Mouse (Mus musculus): ENCODE measurements around the gene Mtmr10. TPM values are rescaled to one million over a fixed set of nuclear protein-coding genes. Genes with fewer than 3 reads are reported as not detected.
A peak's percentile ranks its signal among the peaks of the same experiment; 100 is the strongest.

Mtmr10 gene
- 14.3 and 16.5 TPM in 2 replicates for polyA plus RNA-seq (2014; fragmentation: Nextera tagmentation; extraction: Ambion mirVana)

DNA sequence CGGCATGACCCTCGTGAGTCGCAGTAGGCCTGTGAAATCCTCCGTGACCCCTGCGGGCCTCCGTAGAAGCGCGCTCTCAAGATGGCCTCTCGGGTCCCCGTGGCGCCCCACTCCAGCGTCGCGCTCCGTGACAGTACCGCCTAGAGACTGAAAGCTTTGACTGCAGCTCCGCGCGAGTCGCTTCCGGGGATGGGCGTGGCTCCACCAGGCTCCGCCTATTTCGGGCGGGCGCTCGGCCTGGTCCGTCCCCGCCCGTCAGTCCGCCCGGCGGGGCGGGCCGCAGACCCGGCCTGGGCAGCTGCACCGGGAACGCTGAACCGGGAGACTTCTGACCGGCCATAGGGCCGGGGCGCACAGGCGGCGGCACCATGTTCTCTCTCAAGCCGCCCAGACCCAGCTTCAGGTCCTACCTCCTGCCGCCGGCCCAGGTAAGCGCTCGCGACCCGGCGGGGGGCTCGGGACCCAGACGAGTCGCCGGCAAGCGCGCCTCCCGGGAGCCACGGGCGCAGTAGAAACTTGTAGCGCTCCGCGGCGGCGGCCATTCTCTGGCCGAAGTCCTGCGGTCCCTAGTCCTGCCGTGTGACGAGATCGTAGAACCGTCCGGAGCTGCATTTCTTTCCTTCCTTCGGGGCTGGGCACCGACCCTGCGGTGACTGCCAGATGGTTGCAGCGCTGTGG lies at the start of gene Mtmr10:
TSS of gene Mtmr10 (plus strand) at position 240 of the 678 bp plus-strand sequence.
- no peaks in the 10 kb centered on the region for H3K27me3 ChIP-seq (replicated peaks; ENCODE audit: control insufficient read depth, insufficient read depth, low read length)
- H3K9ac ChIP-seq (ENCODE audit: low read depth, low read length), result peak within 1 kb of the TSS; percentile 87
- H3K4me2 ChIP-seq (ENCODE audit: low read depth, low read length), result peak within 1 kb of the TSS; percentile 67
- H3K9me3 ChIP-seq (ENCODE audit: control insufficient read depth, low read length), result no peaks in the 10 kb centered on the region
- peak within 1 kb of the TSS; percentile 84 for H3K27ac ChIP-seq (replicated peaks; ENCODE audit: low read depth, low read length)
- under 1% methylated on average over 43 of the region's 77 CpGs for WGBS
- ATAC-seq (ENCODE audit: low read depth) (peak; percentile 98), DNase-seq (ENCODE audit: low spot score) (peak; percentile 98)
- H3K4me3 ChIP-seq (ENCODE audit: low read depth, low read length), result peak within 1 kb of the TSS; percentile 89
- peaks cover 13% of the 10 kb centered on the region; the same call in 1 of the 2 replicates for H3K36me3 ChIP-seq (ENCODE audit: control insufficient read depth, insufficient read depth, low read length)
- H3K4me1 ChIP-seq (ENCODE audit: control insufficient read depth, insufficient read depth, low read length), result peaks cover 4% of the 10 kb centered on the region; the same call in 1 of the 2 replicates

DNA sequence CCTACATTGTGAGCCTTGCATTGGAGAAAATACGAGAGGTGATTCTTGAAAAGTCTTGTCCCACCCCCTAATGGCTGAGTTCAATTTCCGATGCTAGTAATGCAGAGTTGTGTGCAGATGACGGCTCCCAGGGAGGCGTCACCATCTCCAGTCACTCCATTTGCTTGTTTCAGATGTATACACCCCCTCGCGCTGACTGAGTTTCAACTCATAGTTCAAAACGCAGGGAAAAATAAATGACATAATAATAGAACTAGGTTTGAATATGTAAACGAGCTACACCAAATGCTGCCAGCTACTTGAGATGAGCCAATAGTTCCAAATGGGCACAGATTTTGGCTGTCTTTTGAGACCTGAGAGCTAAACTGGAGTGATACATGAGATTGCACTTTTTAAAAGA lies 49.7 kb upstream of the Mtmr10 start:
- 93% methylated on average over 8 of the region's 8 CpGs for WGBS
- Histone ChIP-seq H3K9ac (ENCODE audit: low read depth, low read length) (no peak overlapping the region), H3K4me3 (ENCODE audit: low read depth, low read length) (no peak overlapping the region), H3K4me2 (ENCODE audit: low read depth, low read length) (no peak overlapping the region), H3K27ac (replicated peaks; ENCODE audit: low read depth, low read length) (no peak overlapping the region), H3K9me3 (ENCODE audit: control insufficient read depth, low read length) (no peaks in the 10 kb centered on the region), H3K4me1 (ENCODE audit: control insufficient read depth, insufficient read depth, low read length) (peaks cover 7% of the 10 kb centered on the region; the same call in 1 of the 2 replicates), H3K36me3 (ENCODE audit: control insufficient read depth, insufficient read depth, low read length) (no peaks in the 10 kb centered on the region), H3K27me3 (replicated peaks; ENCODE audit: control insufficient read depth, insufficient read depth, low read length) (no peaks in the 10 kb centered on the region)
- DNase-seq (ENCODE audit: low spot score) (no peak), ATAC-seq (ENCODE audit: low read depth) (no peak)

DNA sequence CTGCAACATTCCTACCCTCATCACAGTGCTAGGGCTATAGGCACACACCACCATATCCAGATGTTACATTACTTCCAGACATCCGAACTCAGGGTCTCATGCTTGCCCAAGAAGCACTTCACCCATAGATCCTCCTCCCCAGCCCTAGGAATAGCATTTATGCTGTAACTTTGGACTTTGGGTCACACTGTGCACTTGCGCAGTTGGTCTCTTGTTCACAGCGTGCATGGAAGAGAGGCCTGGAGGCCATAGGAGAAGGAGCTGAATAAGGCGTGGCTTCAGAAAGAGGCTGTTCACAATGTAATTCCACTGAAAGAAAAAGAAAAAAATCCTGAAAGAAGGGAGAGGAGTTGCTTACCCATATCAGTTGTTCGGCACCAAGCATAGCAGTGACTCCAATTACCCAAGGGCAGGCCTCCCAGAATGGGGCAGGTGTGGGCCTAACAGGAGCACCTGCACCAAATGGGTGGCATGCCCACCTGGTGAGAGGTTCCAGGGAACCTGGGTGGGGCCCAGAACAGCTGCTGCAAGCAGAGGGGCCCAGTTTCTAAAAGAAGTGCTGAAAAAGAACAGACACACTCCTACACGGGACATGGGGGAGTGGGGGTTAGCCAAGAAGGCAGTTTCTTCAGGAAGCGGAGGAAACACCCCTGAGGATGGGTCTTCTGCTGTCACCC lies 48.9 kb upstream of the Mtmr10 start:
- DNase-seq (ENCODE audit: low spot score), result peak; percentile 51
- no peaks in the 10 kb centered on the region for H3K36me3 ChIP-seq (ENCODE audit: control insufficient read depth, insufficient read depth, low read length)
- H3K4me3 ChIP-seq (ENCODE audit: low read depth, low read length), result no peak overlapping the region
- H3K27ac ChIP-seq (replicated peaks; ENCODE audit: low read depth, low read length), result no peak overlapping the region
- no peaks in the 10 kb centered on the region for H3K27me3 ChIP-seq (replicated peaks; ENCODE audit: control insufficient read depth, insufficient read depth, low read length)
- no peaks in the 10 kb centered on the region for H3K9me3 ChIP-seq (ENCODE audit: control insufficient read depth, low read length)
- ATAC-seq (ENCODE audit: low read depth), result peak; percentile 50
- 75% methylated on average over 7 of the region's 7 CpGs for WGBS
- no peak overlapping the region for H3K9ac ChIP-seq (ENCODE audit: low read depth, low read length)
- H3K4me1 ChIP-seq (ENCODE audit: control insufficient read depth, insufficient read depth, low read length), result peaks cover 7% of the 10 kb centered on the region; the same call in 1 of the 2 replicates
- H3K4me2 ChIP-seq (ENCODE audit: low read depth, low read length), result no peak overlapping the region

DNA sequence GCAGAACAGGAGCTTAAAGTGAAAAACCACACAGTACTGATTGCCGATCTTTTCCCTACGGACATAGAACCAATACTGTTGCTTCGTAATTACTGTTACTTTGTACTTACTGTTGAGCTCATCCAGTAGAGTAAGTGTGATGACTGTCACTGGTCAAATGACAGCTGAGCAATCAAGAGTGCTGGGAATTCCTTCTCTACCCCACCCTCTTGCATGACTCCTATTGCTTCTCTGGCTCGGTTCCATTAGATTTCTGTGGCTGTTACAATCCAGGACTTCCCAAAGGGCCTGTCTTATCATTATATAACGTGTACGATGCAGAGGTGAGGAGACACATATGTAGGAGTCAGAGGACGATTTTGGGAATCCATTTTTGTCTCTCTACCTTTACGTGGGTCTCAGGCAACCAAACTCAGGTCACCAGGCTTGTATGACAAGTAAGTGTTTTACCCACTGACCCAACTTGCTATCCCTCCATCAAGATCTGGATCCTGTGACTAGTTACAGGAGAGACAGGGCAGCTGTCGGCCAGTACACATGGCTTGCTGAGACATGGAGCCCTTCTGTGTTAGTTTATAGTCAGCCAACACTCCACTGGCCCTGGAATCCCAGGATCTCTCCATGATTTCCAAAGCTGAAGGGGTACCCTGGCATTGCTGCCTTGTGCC lies 48.2 kb upstream of the Mtmr10 start:
- H3K4me1 ChIP-seq (ENCODE audit: control insufficient read depth, insufficient read depth, low read length), result peaks cover 7% of the 10 kb centered on the region; the same call in 1 of the 2 replicates
- ATAC-seq (ENCODE audit: low read depth) (no peak), DNase-seq (ENCODE audit: low spot score) (peak; percentile 21)
- H3K9ac ChIP-seq (ENCODE audit: low read depth, low read length), result no peak overlapping the region
- 72% methylated on average over 9 of the region's 9 CpGs for WGBS
- no peak overlapping the region; the same call in 1 of the 2 replicates for H3K27ac ChIP-seq (replicated peaks; ENCODE audit: low read depth, low read length)
- H3K36me3 ChIP-seq (ENCODE audit: control insufficient read depth, insufficient read depth, low read length), result no peaks in the 10 kb centered on the region
- H3K4me2 ChIP-seq (ENCODE audit: low read depth, low read length), result no peak overlapping the region
- H3K9me3 ChIP-seq (ENCODE audit: control insufficient read depth, low read length), result no peaks in the 10 kb centered on the region
- H3K27me3 ChIP-seq (replicated peaks; ENCODE audit: control insufficient read depth, insufficient read depth, low read length), result no peaks in the 10 kb centered on the region
- no peak overlapping the region for H3K4me3 ChIP-seq (ENCODE audit: low read depth, low read length)

DNA sequence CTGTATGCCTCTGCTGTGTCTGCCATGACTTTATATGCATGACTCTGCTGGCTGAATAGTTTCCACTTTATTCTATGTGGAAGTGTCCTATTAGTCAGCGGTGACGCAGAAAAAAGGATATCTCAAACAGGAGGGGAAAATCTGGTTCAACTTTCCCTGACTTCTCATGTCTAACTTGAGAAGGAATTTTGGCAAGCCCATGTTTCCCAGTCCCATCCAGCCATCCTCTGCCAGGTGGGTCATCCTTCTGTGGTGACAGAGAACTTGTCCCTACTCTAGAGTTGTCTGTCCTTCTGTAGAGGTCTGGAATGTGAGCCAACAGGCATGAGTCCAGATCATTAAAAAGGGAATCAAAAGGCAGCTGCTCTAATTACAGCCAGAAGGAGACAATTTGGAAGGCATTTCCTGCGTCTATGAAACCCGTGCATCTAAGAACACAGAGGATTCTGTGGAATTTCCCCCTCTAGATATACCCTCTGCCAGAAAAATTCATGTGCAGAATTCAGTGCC lies 47.6 kb upstream of the Mtmr10 start:
- Histone ChIP-seq H3K4me1 (ENCODE audit: control insufficient read depth, insufficient read depth, low read length) (peaks cover 7% of the 10 kb centered on the region; the same call in 1 of the 2 replicates), H3K27me3 (replicated peaks; ENCODE audit: control insufficient read depth, insufficient read depth, low read length) (no peaks in the 10 kb centered on the region), H3K9ac (ENCODE audit: low read depth, low read length) (no peak overlapping the region), H3K4me3 (ENCODE audit: low read depth, low read length) (no peak overlapping the region), H3K27ac (replicated peaks; ENCODE audit: low read depth, low read length) (no peak overlapping the region; the same call in 1 of the 2 replicates), H3K9me3 (ENCODE audit: control insufficient read depth, low read length) (no peaks in the 10 kb centered on the region), H3K4me2 (ENCODE audit: low read depth, low read length) (no peak overlapping the region; the same call in 1 of the 2 replicates), H3K36me3 (ENCODE audit: control insufficient read depth, insufficient read depth, low read length) (no peaks in the 10 kb centered on the region)
- peak; percentile 48 for DNase-seq (ENCODE audit: low spot score)
- no peak for ATAC-seq (ENCODE audit: low read depth)
- WGBS, result 44% methylated on average over 4 of the region's 4 CpGs

DNA sequence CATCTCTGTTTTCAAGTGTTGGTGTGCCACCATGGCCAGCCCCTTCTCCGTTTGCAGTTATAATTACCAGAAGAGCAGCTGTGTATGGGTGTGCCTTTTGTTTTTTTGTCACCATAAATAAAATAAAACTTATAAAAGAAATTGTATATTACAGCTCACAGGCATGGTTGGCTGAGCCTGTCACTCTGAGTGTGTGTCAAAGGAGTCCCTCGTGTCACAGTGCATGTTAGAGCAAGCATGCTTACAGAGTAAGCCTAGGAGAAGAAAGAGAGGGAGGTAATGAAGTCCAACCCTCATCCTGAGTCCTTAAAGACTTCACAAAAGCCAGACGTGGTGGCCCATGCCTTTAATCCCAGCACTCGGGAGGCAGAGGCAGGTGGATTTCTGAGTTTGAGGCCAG lies 45.0 kb upstream of the Mtmr10 start:
- H3K4me2 ChIP-seq (ENCODE audit: low read depth, low read length), result no peak overlapping the region
- H3K4me1 ChIP-seq (ENCODE audit: control insufficient read depth, insufficient read depth, low read length), result peaks cover 7% of the 10 kb centered on the region; the same call in 1 of the 2 replicates
- H3K9ac ChIP-seq (ENCODE audit: low read depth, low read length), result no peak overlapping the region
- H3K27ac ChIP-seq (replicated peaks; ENCODE audit: low read depth, low read length), result no peak overlapping the region
- no peaks in the 10 kb centered on the region for H3K9me3 ChIP-seq (ENCODE audit: control insufficient read depth, low read length)
- no peaks in the 10 kb centered on the region for H3K27me3 ChIP-seq (replicated peaks; ENCODE audit: control insufficient read depth, insufficient read depth, low read length)
- no peaks in the 10 kb centered on the region for H3K36me3 ChIP-seq (ENCODE audit: control insufficient read depth, insufficient read depth, low read length)
- WGBS, result 56% methylated on average over 4 of the region's 4 CpGs
- DNase-seq (ENCODE audit: low spot score), result no peak
- H3K4me3 ChIP-seq (ENCODE audit: low read depth, low read length), result no peak overlapping the region
- ATAC-seq (ENCODE audit: low read depth), result peak; percentile 70

DNA sequence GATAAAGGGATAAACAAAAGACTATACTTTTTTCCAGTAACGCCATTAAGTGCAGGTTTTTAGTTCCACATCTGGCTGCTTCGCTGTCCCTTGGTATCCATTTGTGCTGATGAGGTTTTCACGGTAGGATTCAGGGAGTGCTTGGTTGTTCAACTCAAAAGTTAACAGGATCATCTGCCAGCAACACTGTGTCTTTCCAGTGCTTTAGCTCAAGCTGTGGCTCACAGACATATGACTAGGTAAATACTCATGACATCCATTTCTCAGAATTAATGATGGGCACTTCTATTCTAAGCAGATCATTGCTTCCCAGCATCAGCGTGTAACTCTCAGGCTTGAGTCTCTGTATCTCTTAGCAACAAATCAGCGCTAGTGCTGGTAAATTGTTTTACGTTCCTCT lies 43.1 kb upstream of the Mtmr10 start:
- ATAC-seq (ENCODE audit: low read depth) (no peak), DNase-seq (ENCODE audit: low spot score) (no peak)
- no peaks in the 10 kb centered on the region for H3K9me3 ChIP-seq (ENCODE audit: control insufficient read depth, low read length)
- H3K4me1 ChIP-seq (ENCODE audit: control insufficient read depth, insufficient read depth, low read length), result peaks cover 6% of the 10 kb centered on the region; the same call in 1 of the 2 replicates
- no peak overlapping the region for H3K9ac ChIP-seq (ENCODE audit: low read depth, low read length)
- H3K27me3 ChIP-seq (replicated peaks; ENCODE audit: control insufficient read depth, insufficient read depth, low read length), result no peaks in the 10 kb centered on the region
- no peak overlapping the region for H3K4me3 ChIP-seq (ENCODE audit: low read depth, low read length)
- no peak overlapping the region for H3K4me2 ChIP-seq (ENCODE audit: low read depth, low read length)
- no peak overlapping the region for H3K27ac ChIP-seq (replicated peaks; ENCODE audit: low read depth, low read length)
- WGBS, result 71% methylated on average over 6 of the region's 6 CpGs
- no peaks in the 10 kb centered on the region for H3K36me3 ChIP-seq (ENCODE audit: control insufficient read depth, insufficient read depth, low read length)

DNA sequence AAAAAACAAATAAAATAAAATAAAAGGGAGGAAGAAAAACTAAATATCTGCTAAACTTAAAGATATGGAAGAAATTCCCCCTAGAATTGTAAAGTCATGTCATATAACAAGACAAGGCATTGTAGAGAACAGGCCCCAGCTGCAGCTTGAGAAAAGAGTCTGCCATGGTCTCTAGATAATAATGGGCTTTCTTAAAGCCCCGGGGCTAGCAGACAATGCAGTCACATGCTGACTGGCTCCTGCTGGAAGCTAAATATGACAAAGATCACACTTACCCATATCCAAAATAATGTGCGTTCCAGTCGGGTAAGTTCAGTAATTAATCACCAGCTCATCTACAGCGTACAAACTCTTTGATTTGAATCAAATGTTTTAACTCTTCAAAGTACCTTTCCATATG lies 40.7 kb upstream of the Mtmr10 start:
- Histone ChIP-seq H3K9ac (ENCODE audit: low read depth, low read length) (no peak overlapping the region), H3K36me3 (ENCODE audit: control insufficient read depth, insufficient read depth, low read length) (no peaks in the 10 kb centered on the region), H3K4me3 (ENCODE audit: low read depth, low read length) (no peak overlapping the region), H3K27ac (replicated peaks; ENCODE audit: low read depth, low read length) (no peak overlapping the region), H3K4me1 (ENCODE audit: control insufficient read depth, insufficient read depth, low read length) (no peaks in the 10 kb centered on the region; the same call in 1 of the 2 replicates), H3K9me3 (ENCODE audit: control insufficient read depth, low read length) (no peaks in the 10 kb centered on the region), H3K4me2 (ENCODE audit: low read depth, low read length) (no peak overlapping the region), H3K27me3 (replicated peaks; ENCODE audit: control insufficient read depth, insufficient read depth, low read length) (no peaks in the 10 kb centered on the region)
- ATAC-seq (ENCODE audit: low read depth) (no peak), DNase-seq (ENCODE audit: low spot score) (no peak)
- 54% methylated on average over 4 of the region's 4 CpGs for WGBS
